Mouse (Mus musculus) embryonic facial prominence, embryonic 11.5 days (tissue): ENCODE measurements at regions not wholly inside any gene's neighbourhood (a gene's known extent, or its start where the extent isn't known, plus 50 kb on each side); places are given as distances from the start of the nearest gene placed in this dataset.

ENCODE experiments used
- ATAC-seq: fragments of 200-750 bp; cut with Nextera tagmentation; replicated peaks from 2 replicates; pipeline ENCODE4 v1.8.0; 2017; ENCODE audit warnings: low read depth; ENCODE audit not compliant: insufficient number of reproducible peaks, low FRiP score, low TSS enrichment
- DNase-seq: peaks from one replicate; pipeline ENCODE4 v3.0.0-alpha.2; 2015; ENCODE audit warnings: low spot score
- H3K27ac ChIP-seq: fragments of 300-500 bp; sonication (generic); replicated peaks from 2 replicates; pipeline ENCODE4 v1.5.1; 2014; ENCODE audit warnings: mild to moderate bottlenecking, low read depth, low read length, control low read depth
- H3K27me3 ChIP-seq: fragments of 300-500 bp; sonication (generic); 2 replicates; pipeline ENCODE4 v1.6.1; 2014; ENCODE audit warnings: mild to moderate bottlenecking, low read length, moderate library complexity, mixed read lengths; ENCODE audit not compliant: control insufficient read depth, insufficient read depth
- H3K36me3 ChIP-seq: fragments of 300-500 bp; sonication (generic); replicated peaks from 2 replicates; pipeline ENCODE4 v1.6.1; 2014; ENCODE audit warnings: low read depth, mild to moderate bottlenecking, low read length, moderate library complexity, mixed read lengths; ENCODE audit not compliant: control insufficient read depth, insufficient read depth
- H3K4me1 ChIP-seq: fragments of 300-500 bp; sonication (generic); 2 replicates; pipeline ENCODE4 v1.6.1; 2014; ENCODE audit warnings: low read length, mixed read lengths; ENCODE audit not compliant: control insufficient read depth, insufficient read depth
- H3K4me2 ChIP-seq: fragments of 300-500 bp; sonication (generic); 2 replicates; pipeline ENCODE4 v1.6.1; 2014; ENCODE audit warnings: low read depth, mild to moderate bottlenecking, control low read depth, low read length, moderate library complexity
- H3K4me3 ChIP-seq: fragments of 300-500 bp; sonication (generic); 2 replicates; pipeline ENCODE4 v1.5.1; 2014; ENCODE audit warnings: low read depth, low read length, control low read depth
- H3K9ac ChIP-seq: fragments of 300-500 bp; sonication (generic); replicated peaks from 2 replicates; pipeline ENCODE4 v1.6.1; 2014; ENCODE audit warnings: mild to moderate bottlenecking, control low read depth, low read length
- H3K9me3 ChIP-seq: fragments of 300-500 bp; sonication (generic); replicated peaks from 2 replicates; pipeline ENCODE4 v1.6.1; 2016; ENCODE audit warnings: mild to moderate bottlenecking, low read length, inconsistent platforms, mixed read lengths; ENCODE audit not compliant: control insufficient read depth
- WGBS: fragments of 180-500 bp; shearing (Covaris S2); extraction: QIAGEN DNeasy Blood & Tissue Kit; methylation state at CpG from one replicate; pipeline ENCODE4 v1.1.7; 2014; 5-methylcytosine and 5-hydroxymethylcytosine counted together

- DNase-seq = no peak
- 84% methylated on average over 4 of the region's 4 CpGs for WGBS
Measured at GRCm38 (mm10) chr9:112431920-112432437, 196.2 kb upstream of the Arpp21 start.

GRCm38 (mm10) chr9:112429196-112429595, 193.5 kb upstream of the Arpp21 start:
- H3K9me3 ChIP-seq = no peaks in the 10 kb centered on the region
- H3K4me1 ChIP-seq = no peaks in the 10 kb centered on the region
- 69% methylated on average over 3 of the region's 3 CpGs for WGBS
- no peak overlapping the region for H3K4me2 ChIP-seq
- no peak overlapping the region for H3K9ac ChIP-seq
- no peak overlapping the region for H3K4me3 ChIP-seq
- H3K27ac ChIP-seq = no peak overlapping the region
- ATAC-seq = no peak
- H3K36me3 ChIP-seq = no peaks in the 10 kb centered on the region
- no peak for DNase-seq
- H3K27me3 ChIP-seq = no peaks in the 10 kb centered on the region

More at GRCm38 (mm10) chr9:112431920-112432437, 196.2 kb upstream of the Arpp21 start:
- H3K27ac ChIP-seq = no peak overlapping the region
- H3K27me3 ChIP-seq = no peaks in the 10 kb centered on the region
- H3K36me3 ChIP-seq = no peaks in the 10 kb centered on the region
- H3K9me3 ChIP-seq = no peaks in the 10 kb centered on the region
- no peak overlapping the region for H3K4me2 ChIP-seq
- no peak overlapping the region for H3K4me3 ChIP-seq
- no peaks in the 10 kb centered on the region for H3K4me1 ChIP-seq
- H3K9ac ChIP-seq = no peak overlapping the region
- ATAC-seq = no peak

GRCm38 (mm10) chr9:112405772-112406315, 170.1 kb upstream of the Arpp21 start:
- H3K4me1 ChIP-seq = no peaks in the 10 kb centered on the region

GRCm38 (mm10) chr9:112370746-112371145, 135.0 kb upstream of the Arpp21 start:
- Histone ChIP-seq H3K36me3 (no peaks in the 10 kb centered on the region), H3K9me3 (no peaks in the 10 kb centered on the region), H3K4me2 (no peak overlapping the region), H3K9ac (no peak overlapping the region), H3K27ac (no peak overlapping the region), H3K27me3 (no peaks in the 10 kb centered on the region), H3K4me3 (no peak overlapping the region), H3K4me1 (no peaks in the 10 kb centered on the region)
- WGBS = 76% methylated on average over 1 of the region's 1 CpGs
- ATAC-seq (no peak), DNase-seq (no peak)

More at GRCm38 (mm10) chr9:112405772-112406315, 170.1 kb upstream of the Arpp21 start:
- DNase-seq (no peak), ATAC-seq (no peak)
- no peak overlapping the region for H3K27ac ChIP-seq
- no peak overlapping the region for H3K9ac ChIP-seq
- no peak overlapping the region for H3K4me3 ChIP-seq
- no peaks in the 10 kb centered on the region for H3K36me3 ChIP-seq
- H3K4me2 ChIP-seq = no peak overlapping the region
- H3K9me3 ChIP-seq = no peaks in the 10 kb centered on the region
- no peaks in the 10 kb centered on the region for H3K27me3 ChIP-seq

- Histone ChIP-seq H3K4me2 (no peak overlapping the region), H3K36me3 (no peaks in the 10 kb centered on the region), H3K4me1 (no peaks in the 10 kb centered on the region), H3K27me3 (no peaks in the 10 kb centered on the region), H3K9me3 (no peaks in the 10 kb centered on the region), H3K4me3 (no peak overlapping the region), H3K9ac (no peak overlapping the region), H3K27ac (no peak overlapping the region)
- DNase-seq (no peak), ATAC-seq (no peak)
Measured at GRCm38 (mm10) chr9:112367291-112367690, 131.6 kb upstream of the Arpp21 start.

GRCm38 (mm10) chr9:112361355-112361754, 125.6 kb upstream of the Arpp21 start:
- 83% methylated on average over 3 of the region's 3 CpGs for WGBS
- H3K27me3 ChIP-seq = no peaks in the 10 kb centered on the region
- no peak overlapping the region for H3K4me2 ChIP-seq
- H3K4me1 ChIP-seq = no peaks in the 10 kb centered on the region
- no peak overlapping the region for H3K4me3 ChIP-seq
- no peak overlapping the region for H3K9ac ChIP-seq
- no peak overlapping the region for H3K27ac ChIP-seq
- DNase-seq = no peak
- ATAC-seq = no peak
- no peaks in the 10 kb centered on the region for H3K9me3 ChIP-seq
- H3K36me3 ChIP-seq = no peaks in the 10 kb centered on the region

GRCm38 (mm10) chr9:112358711-112359298, 123.1 kb upstream of the Arpp21 start:
- H3K9ac ChIP-seq = no peak overlapping the region
- ATAC-seq (no peak), DNase-seq (no peak)
- no peaks in the 10 kb centered on the region for H3K27me3 ChIP-seq
- H3K36me3 ChIP-seq = no peaks in the 10 kb centered on the region
- no peaks in the 10 kb centered on the region for H3K9me3 ChIP-seq
- no peak overlapping the region for H3K4me3 ChIP-seq
- H3K4me1 ChIP-seq = no peaks in the 10 kb centered on the region
- no peak overlapping the region for H3K4me2 ChIP-seq
- WGBS = 65% methylated on average over 5 of the region's 5 CpGs
- no peak overlapping the region for H3K27ac ChIP-seq

- Histone ChIP-seq H3K9ac (no peak overlapping the region), H3K4me3 (no peak overlapping the region), H3K27ac (no peak overlapping the region), H3K27me3 (no peaks in the 10 kb centered on the region), H3K36me3 (no peaks in the 10 kb centered on the region), H3K4me2 (no peak overlapping the region), H3K9me3 (no peaks in the 10 kb centered on the region), H3K4me1 (no peaks in the 10 kb centered on the region)
- 88% methylated on average over 3 of the region's 3 CpGs for WGBS
- ATAC-seq (no peak), DNase-seq (no peak)
Measured at GRCm38 (mm10) chr9:112353196-112353595, 117.5 kb upstream of the Arpp21 start.
